8 mouse cellular contexts compared by ENCODE assay signal in the genomic region with DNA sequence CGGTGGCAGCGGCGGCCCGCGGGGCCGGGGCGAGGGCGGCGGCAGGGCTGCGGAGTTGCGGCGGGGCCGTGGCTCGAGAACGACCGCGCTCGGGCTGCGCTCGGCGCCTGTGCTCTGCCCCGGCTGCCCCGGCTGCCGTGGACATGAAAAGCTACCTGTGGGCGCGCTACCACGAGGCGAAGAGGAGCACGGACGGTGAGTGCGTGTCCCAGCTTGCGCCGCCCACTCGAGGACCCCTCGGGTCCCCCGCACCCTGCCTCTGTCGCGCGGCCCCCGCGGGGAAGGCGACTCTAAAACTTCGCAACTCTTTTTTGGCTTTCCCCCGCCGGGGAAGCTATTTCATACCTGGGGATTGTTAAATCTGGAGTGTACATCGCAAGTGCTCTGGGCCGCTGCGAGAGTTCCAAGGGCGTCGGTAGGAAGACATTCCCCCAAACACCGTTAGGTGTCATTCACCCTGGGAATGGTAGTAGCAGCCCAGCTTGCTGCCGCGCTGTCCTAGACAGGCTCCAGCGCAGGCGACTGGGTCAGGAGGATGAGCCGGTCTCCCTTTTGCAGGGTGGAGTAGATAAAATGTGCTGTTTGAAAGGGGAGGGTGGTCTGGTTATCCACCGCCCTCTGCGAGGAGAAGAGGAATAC. TPM values are rescaled to one million over a fixed set of nuclear protein-coding genes. Genes with fewer than 3 reads are reported as not detected.
DNase-seq lines count a peak whose midpoint lies in the region; ATAC-seq and TF ChIP-seq lines count a peak whose summit lies in the region.

No protein-coding gene starts in this region.

- peak overlapping the region; percentile 75 for H3K9ac ChIP-seq in limb, embryonic 13.5 days
- peak overlapping the region; percentile 73 for H3K9ac ChIP-seq in midbrain, embryonic 13.5 days (replicated peaks)

- peak; percentile 37 for DNase-seq in layer of hippocampus, adult 11-12 months (ENCODE audit: low spot score)
- DNase-seq in layer of hippocampus, adult 8-10 months (ENCODE audit: low spot score in 2 of 2) = no peak
- DNase-seq in hindbrain, embryonic 10.5 days (ENCODE audit: low spot score) = no peak
- peak; percentile 43 for DNase-seq in testis, postnatal 14 days (ENCODE audit: low spot score)

- H3K4me3 ChIP-seq in embryonic fibroblast, embryonic 13.5 days (ENCODE audit: insufficient read depth, low read length) = peak overlapping the region; percentile 97
- peak overlapping the region; percentile 76 for H3K4me3 ChIP-seq in hindbrain, embryonic 10.5 days
- H3K4me3 ChIP-seq in limb, embryonic 13.5 days = peak overlapping the region; percentile 72
- H3K4me3 ChIP-seq in midbrain, embryonic 13.5 days (replicated peaks) = peak overlapping the region; percentile 62

- H3K27me3 ChIP-seq in hindbrain, embryonic 10.5 days (ENCODE audit: insufficient read depth, poor library complexity, severe bottlenecking) = peaks cover 29% of the 10 kb centered on the region
- H3K27me3 ChIP-seq in limb, embryonic 13.5 days = peaks cover 22% of the 10 kb centered on the region; the same call in 1 of the 2 replicates
- peaks cover 11% of the 10 kb centered on the region; the same call in 1 of the 2 replicates for H3K27me3 ChIP-seq in midbrain, embryonic 13.5 days

- WGBS in hindbrain, embryonic 10.5 days = under 1% methylated on average over 58 of the region's 58 CpGs
- WGBS in limb, embryonic 13.5 days = under 1% methylated on average over 56 of the region's 58 CpGs
- WGBS in midbrain, embryonic 13.5 days = under 1% methylated on average over 58 of the region's 58 CpGs

- H3K27ac ChIP-seq in embryonic fibroblast, embryonic 13.5 days (ENCODE audit: insufficient read depth, low read length) = no peak overlapping the region
- peak overlapping the region; percentile 90 for H3K27ac ChIP-seq in hindbrain, embryonic 10.5 days
- no peak overlapping the region for H3K27ac ChIP-seq in limb, embryonic 13.5 days
- peak overlapping the region; percentile 19; the same call in 1 of the 2 replicates for H3K27ac ChIP-seq in midbrain, embryonic 13.5 days

- no peaks in the 10 kb centered on the region for H3K36me3 ChIP-seq in hindbrain, embryonic 10.5 days
- H3K36me3 ChIP-seq in limb, embryonic 13.5 days = no peaks in the 10 kb centered on the region
- no peaks in the 10 kb centered on the region for H3K36me3 ChIP-seq in midbrain, embryonic 13.5 days

- ATAC-seq in activated CD4-positive, CD25-positive, alpha-beta regulatory T cell, adult 4 months = peak; percentile 0
- peak; percentile 42 for ATAC-seq in limb, embryonic 13.5 days (ENCODE audit: low FRiP score, low read depth)
- peak; percentile 44 for ATAC-seq in midbrain, embryonic 13.5 days

- TF ChIP-seq POLR2A in embryonic fibroblast, embryonic 13.5 days (IDR thresholded peaks at IDR 0.05; ENCODE audit: low read depth, low read length) = no peak

- no peak for TF ChIP-seq CTCF in embryonic fibroblast, embryonic 13.5 days (IDR thresholded peaks at IDR 0.05; ENCODE audit: borderline replicate concordance, insufficient read depth, low read length)

- no peaks in the 10 kb centered on the region for H3K9me3 ChIP-seq in hindbrain, embryonic 10.5 days
- H3K9me3 ChIP-seq in limb, embryonic 13.5 days = no peaks in the 10 kb centered on the region
- no peaks in the 10 kb centered on the region for H3K9me3 ChIP-seq in midbrain, embryonic 13.5 days

- H3K4me1 ChIP-seq in embryonic fibroblast, embryonic 13.5 days (ENCODE audit: control insufficient read depth, insufficient read depth, low read length) = peaks cover 13% of the 10 kb centered on the region; the same call in 1 of the 2 replicates
- H3K4me1 ChIP-seq in hindbrain, embryonic 10.5 days (replicated peaks) = peaks cover 42% of the 10 kb centered on the region
- H3K4me1 ChIP-seq in limb, embryonic 13.5 days = peaks cover 29% of the 10 kb centered on the region
- H3K4me1 ChIP-seq in midbrain, embryonic 13.5 days (replicated peaks) = peaks cover 30% of the 10 kb centered on the region

- peak overlapping the region; percentile 98 for H3K4me2 ChIP-seq in limb, embryonic 13.5 days (replicated peaks)
- H3K4me2 ChIP-seq in midbrain, embryonic 13.5 days (replicated peaks) = peak overlapping the region; percentile 85

RNA-seq across cellular contexts. Expression of a gene that starts 0.4 kb away (rescaled TPM):
- 100 to 1,000 TPM; 113 to 152 (median 122) TPM for total RNA-seq in layer of hippocampus, adult 8-10 months (2022)
- polyA plus RNA-seq in activated CD4-positive, CD25-positive, alpha-beta regulatory T cell, adult 4 months (2017; shearing (Covaris generic)) = 1 to 10 TPM in 1 of 2 experiments, under 1 TPM in 1; 0.79 to 1.2 TPM
- 14.7 and 15.4 TPM in 2 replicates for polyA plus RNA-seq in embryonic fibroblast, embryonic 13.5 days (2011; ENCODE audit: insufficient read length, low read depth, missing spikeins)
- polyA plus RNA-seq in hindbrain, embryonic 10.5 days (2016; fragmentation: Nextera tagmentation; extraction: Ambion mirVana) = 0.77 and 1.4 TPM in 2 replicates
- 0.83 and 0.98 TPM in 2 replicates for polyA plus RNA-seq in limb, embryonic 13.5 days (2015; fragmentation: Nextera tagmentation; extraction: Ambion mirVana)
- 5.9 and 6.5 TPM in 2 replicates for polyA plus RNA-seq in midbrain, embryonic 13.5 days (2015; fragmentation: Nextera tagmentation; extraction: Ambion mirVana)

RNA-seq across cellular contexts. Expression of a gene that starts 15.5 kb away (rescaled TPM):
- total RNA-seq in layer of hippocampus, adult 8-10 months (2022) = 10 to 100 TPM; 28.9 to 57.9 (median 42.3) TPM
- polyA plus RNA-seq in activated CD4-positive, CD25-positive, alpha-beta regulatory T cell, adult 4 months (2017; shearing (Covaris generic)) = not detected
- polyA plus RNA-seq in embryonic fibroblast, embryonic 13.5 days (2011; ENCODE audit: insufficient read length, low read depth, missing spikeins) = 2.1 and 7.6 TPM in 2 replicates
- polyA plus RNA-seq in hindbrain, embryonic 10.5 days (2016; fragmentation: Nextera tagmentation; extraction: Ambion mirVana) = not detected in 2 replicates
- 0.27 TPM in 1 of 2 replicates, not detected in the other for polyA plus RNA-seq in limb, embryonic 13.5 days (2015; fragmentation: Nextera tagmentation; extraction: Ambion mirVana)
- not detected in 2 replicates for polyA plus RNA-seq in midbrain, embryonic 13.5 days (2015; fragmentation: Nextera tagmentation; extraction: Ambion mirVana)

Comparison
In these comparisons a context has a peak if more than half of its experiments do, and no peak if none do; other contexts are left out.
1. DNase-seq: peak in layer of hippocampus, adult 11-12 months (single experiment) and testis, postnatal 14 days (single experiment); none in layer of hippocampus, adult 8-10 months (0 of 2) and hindbrain, embryonic 10.5 days (single experiment).
2. H3K27ac ChIP-seq: peak in hindbrain, embryonic 10.5 days (single experiment) and midbrain, embryonic 13.5 days (single experiment); none in embryonic fibroblast, embryonic 13.5 days (single experiment) and limb, embryonic 13.5 days (single experiment).
3. Peak in every context shown above with its lines, with median percentiles within 50 percentile points of each other: ATAC-seq and H3K4me3 ChIP-seq.